Mouse (Mus musculus): Measurements from ENCODE around the gene Ccnk. TPM values are rescaled to one million over a fixed set of nuclear protein-coding genes. Genes with fewer than 3 reads are reported as not detected.

The Ccnk gene
- total RNA-seq, 2 experiments from 2014 or later, result 29.2 to 31.1 TPM

DNA sequence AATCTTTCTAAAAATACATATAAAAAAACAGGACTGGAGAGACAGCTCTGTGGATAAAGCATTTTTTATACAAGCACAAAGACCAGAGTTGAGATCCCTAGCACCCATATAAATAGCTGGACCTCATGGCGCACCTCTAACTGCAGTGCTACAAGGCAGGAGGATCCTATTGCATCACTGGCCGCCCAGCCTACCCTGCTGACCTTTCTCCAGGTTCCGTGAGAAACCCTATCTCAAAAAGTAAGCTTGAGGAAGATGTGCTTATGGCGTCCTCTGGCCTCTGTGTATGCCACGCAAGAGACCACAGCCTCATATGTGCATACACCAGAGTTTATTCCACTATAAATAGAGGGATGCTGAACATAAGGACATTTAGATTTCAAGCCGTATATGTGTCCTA is 2.3 kb downstream of the Ccnk start:
- DNase-seq (ENCODE audit: low spot score in 2 of 2), result no peak

DNA sequence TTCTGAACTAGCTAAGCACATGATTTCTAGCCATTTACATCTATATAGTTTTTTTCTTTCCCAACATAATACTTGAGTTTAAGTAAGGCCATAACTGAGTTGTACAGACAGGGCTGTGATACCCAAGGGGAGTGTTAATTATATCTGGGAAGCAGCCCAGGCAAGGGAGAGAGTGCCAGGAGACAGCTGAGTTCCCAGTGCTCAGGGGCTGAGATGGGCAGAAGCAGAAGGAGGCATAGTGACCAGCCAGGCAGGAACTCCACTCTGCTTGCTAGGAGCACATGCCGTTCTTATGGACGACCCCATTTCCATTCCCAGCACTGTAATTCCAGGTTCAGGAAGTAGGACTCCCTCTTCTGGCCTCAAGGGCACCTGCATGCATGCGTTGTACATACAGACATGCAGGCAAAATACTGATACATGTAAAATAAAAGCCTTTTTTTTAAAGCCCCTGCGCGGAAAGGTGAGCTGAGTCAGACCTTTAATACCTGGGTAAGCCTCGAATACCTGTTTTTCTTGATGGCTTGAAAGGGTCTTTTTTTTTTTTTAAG is 8.2 kb downstream of the Ccnk start:
- no peak for DNase-seq (ENCODE audit: low spot score in 2 of 2)

DNA sequence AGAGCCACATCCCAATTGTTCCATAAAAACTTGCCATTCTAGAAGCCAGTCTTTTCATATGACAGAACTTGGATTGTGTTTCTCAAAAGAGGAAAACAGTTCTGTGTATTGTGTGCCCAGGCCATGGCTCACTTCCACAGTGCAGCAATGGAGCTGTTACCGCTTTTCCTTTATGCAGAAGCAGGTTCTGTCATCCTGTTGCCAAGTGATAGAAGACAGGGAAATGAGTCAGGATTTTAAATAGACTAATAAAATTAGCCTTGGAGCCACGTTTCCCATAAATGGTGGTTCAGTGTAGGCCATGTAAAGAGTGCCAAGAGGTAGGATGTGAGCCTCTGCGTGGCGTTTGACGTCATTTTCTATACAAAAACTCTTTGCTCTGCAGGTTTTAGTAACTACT is 14.5 kb downstream of the Ccnk start:
- no peak for DNase-seq (ENCODE audit: low spot score in 2 of 2)

DNA sequence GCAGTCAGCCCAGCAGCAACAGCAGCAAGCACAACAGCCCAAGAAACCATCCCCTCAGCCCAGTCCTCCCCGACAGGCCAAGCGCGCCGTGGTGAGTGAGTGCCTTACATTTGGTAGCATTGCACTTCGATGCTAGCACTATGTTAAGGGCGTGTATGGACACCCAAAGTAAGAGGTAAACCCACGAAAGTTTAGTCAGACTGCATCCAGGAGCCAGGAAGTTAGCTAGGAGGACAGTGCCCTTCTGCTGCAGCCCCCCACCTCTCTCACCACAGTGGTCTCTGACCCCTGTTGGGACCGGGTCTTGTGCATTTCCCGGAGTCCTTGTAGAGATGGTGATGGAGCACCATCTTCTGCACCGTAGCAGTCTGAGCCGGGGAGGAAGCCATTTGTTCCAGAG is 16.4 kb downstream of the Ccnk start:
- DNase-seq (ENCODE audit: low spot score in 2 of 2), result no peak

DNA sequence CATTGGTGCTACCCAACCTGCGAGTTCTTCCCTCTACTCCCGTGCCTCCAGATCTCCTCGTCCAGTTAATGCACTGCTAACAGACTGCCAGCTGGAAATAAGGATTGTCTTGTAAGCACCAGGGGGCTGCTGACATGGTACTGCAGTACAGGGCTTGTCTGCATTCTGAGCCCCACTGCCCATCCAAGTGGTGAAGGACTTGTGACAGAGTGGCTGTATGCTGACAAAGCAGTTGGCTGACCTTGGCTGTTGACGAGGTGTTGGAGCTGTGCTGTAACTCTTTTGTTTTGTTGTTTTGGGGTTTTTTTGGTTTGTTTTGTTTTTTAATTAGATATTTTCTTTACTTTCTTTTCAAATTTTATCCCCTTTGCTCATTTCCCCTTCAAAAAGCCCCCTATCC is 19.1 kb downstream of the Ccnk start:
- DNase-seq (ENCODE audit: low spot score in 2 of 2), result no peak

DNA sequence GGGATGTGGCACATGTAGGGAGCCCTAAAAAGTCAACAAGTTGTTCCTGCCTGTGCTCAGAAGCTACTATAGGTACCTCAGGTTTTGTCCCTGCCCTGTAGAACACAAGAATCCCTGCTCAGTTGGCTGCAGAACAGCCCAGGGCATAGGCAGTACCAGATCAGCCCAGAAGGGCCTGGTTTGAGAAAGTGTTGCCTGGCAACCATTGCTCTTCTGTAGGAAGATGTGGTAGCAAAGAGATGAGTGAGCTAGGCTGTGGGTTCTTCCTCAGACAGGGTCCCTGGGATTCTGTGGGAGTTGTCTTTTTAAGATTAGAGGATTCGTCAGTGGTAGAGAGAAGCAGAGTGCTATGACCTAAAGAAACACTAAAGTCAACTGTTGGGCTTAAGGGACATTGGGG is 20.7 kb downstream of the Ccnk start:
- DNase-seq (ENCODE audit: low spot score in 2 of 2), result no peak

DNA sequence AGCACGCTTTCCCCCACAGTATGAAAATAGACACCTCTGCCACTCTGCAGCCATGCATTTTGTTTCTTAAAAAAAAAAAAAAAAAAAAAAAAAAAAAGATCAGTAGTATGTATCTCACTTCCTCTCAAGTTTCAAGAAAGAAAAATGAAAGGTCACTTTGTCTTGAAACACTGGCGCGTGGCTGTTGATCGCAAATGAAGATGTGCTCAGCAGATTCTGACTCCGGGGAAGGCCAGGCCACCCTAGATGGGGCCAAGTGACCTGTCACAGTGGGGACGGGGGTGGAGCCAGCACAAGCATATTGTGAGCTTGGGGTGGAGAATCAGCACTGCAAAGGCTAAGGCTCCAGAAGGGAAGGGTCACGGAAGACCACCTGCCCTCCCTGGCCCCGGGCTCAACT is 24.5 kb downstream of the Ccnk start:
- DNase-seq (ENCODE audit: low spot score in 2 of 2), result no peak

DNA sequence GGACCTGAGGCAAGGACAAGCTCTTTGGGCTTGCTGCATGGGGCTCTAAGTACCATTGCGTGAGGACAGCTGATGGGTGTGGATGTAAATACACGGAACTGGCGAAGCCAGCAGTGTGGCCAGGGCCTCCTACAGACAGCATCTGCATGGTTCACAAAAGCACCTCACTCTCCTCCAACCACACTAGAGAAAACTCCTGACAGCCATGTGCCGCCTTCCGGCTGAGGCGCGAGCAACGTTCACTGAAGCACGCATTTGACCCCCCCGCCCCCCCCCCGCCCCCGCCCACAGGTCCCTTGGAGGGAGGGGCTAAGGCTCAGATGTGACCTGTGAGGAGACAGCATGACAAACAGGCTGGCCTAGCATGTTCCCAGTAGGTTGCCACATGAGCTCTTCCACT is 25.6 kb downstream of the Ccnk start:
- no peak for DNase-seq (ENCODE audit: low spot score in 2 of 2)

DNA sequence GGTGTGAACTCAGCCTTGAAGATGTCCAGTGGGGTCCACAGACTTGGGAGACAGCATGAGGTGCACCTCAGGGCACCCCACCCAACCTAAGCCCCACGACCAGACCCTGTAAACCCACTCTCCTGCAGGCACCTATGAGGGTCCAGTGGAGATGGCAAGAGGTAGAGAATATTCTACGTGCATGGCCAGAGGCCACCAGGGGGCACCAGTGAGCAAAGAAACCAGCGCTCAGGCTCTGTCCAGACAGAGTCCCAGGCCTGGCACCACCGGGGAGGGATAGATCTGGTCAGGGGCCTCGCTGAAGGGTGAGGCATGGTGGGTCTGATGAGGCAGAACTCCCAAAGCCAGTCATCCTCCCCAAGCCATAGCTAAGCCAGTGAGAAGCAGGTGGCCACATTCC is 27.3 kb downstream of the Ccnk start:
- peak; percentile 80 to 86 for DNase-seq (ENCODE audit: low spot score in 2 of 2)

DNA sequence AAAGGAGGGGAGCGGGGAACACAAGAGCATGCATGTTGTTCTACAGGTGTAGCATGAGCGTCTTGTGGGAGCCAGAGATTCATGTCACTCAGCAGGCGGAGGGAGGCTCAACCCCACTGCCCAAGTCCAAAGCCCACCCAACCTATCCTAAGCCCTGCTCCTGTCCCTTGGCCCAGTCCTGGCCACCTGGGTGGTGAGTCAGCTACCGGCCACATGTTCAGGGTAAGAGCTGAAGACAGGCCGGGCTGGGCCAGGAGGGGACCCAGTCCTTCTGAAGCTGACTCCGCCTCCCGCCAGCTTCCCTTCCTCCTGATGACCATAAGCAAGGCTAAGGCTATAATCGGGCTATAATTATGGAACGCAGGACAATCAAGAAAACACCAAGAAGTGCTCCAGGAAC is 28.8 kb downstream of the Ccnk start:
- DNase-seq (ENCODE audit: low spot score in 2 of 2), result no peak

DNA sequence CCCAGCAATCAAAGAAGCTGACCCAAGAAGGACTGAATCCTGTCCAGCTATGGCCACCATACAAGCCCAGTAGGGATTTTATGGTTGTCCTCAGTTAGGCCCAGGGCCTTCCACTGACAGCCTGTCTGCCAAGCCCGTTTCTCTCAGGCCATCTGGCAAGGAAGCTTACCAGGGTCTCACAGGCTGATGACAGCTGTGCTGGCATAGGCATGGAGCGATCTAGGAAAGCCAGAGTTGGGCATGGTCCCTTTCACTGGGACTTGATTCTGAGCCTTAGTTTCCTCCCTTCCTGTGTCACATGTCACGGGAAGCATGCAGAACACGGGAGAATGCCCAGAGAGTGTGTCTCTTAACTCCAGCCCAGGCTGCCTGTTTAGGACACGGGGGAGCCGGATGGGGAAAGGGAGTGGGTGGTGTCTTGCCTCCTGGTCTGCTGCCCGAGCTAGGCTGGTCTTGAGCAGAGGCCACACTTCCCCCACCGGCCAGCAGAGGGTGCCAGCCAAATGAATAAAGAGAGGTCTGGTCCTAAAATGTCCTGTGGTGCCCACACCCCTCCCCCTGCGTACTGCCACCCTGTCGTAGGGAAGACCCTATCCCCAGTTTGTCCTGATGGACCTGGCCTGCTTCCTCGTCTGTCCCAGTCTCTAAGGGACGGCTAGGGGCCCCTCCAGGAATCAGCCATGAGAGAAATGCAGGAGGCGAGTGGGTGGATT is 29.5 kb downstream of the Ccnk start:
- DNase-seq (ENCODE audit: low spot score in 2 of 2), result peak; percentile 67 to 73

DNA sequence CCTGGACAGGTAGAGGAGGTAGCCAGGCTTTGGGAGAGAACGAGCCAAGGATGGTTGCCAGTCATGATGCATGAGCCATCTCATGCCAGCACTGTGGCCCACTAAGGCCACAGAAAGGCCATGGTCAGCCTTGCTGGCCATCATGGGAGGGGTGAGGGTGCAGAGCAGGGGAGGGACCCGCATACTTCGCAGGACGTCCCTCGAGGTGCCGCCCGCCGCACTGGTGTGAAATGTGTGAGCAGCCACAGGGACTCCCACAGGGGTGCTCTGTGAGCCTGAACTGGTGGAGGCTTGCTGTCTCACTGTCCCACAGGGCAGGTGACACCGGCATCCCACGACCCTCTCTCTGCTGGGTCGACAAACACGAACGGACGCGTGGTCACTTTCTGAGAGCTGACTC is 31.2 kb downstream of the Ccnk start:
- DNase-seq (ENCODE audit: low spot score in 2 of 2), result no peak

DNA sequence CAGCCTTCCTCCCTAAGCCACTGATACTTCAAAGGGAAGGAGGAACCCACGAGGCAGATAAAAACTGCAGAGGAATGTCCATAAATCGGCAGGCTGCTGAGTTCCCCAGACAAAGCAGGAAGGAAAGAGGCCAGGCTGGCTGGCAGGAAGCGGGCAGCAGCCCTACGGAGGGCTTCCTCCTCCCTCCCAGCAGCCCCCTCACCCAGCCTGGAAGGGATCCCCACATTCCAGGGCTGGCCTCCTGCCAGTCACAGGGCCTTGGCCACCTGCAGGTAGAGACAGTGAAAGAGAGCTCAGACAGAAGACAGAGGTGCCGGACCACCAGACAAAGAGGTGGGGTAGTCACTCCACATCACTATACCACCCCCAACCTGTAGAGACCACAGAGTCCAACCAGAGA is 32.7 kb downstream of the Ccnk start:
- no peak for DNase-seq (ENCODE audit: low spot score in 2 of 2)

DNA sequence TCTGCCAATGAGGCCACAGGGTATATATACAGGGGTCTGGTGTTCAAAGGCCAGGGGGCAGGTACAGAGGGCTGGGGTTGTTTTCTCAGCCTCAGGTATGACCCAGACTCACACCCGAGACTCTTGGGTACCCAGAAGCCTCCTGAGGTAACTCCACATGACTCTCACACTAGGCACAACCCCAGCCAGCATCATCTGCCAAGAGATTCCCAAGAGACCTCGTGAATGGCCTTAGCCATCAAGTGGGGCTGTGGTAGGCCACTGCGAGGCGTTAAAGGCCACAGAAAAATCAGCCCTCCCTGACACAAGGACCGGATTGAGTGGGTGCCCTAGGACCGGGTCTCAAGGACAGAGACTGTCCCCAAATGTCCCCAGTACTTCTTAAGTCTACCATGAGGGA is 33.1 kb downstream of the Ccnk start:
- DNase-seq (ENCODE audit: low spot score in 2 of 2), result no peak

DNA sequence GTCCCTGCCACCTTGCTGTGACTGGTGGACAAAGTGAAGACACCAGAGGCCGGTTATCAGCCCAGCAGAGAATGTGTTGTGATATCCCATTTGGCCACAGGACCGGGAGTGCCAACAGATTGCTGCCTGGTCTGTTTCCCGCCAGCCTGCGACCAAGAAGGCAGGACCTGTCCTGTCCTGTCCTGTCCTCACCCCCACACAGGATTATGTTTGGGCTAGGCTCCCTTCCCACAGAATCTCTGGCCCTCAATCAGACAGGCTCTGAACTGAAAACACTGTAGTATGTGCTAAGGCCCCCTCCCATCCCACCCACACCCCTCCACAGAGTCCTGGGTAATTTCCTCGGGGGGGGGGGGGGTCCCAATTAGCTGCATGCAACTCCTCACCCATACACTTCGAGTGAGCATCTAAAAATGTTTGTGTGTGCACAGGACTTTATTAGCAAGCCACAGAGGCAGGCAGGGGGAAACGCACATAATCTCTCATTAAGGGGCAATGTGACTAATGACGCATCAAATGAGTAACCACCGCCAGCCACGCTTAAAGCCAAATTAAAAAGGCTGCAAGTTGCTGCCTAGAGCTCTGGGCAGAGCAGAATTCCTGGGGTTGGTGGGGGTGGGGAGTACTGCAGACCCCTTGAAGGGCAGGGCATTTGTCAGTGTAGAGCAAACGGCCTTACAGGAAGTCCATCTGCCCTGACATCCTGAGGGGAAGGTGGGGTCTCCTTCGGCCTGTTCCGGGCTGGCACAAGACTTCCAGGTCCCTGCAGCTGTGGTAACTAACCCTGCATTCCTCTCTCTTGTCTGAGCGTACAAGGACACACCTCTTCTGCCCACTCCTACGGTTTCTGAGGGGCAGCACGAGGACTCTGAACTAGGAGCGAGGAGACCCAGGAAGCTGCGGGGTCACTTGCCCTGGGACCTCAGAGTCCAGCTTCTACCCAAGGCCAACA is 34.0 kb downstream of the Ccnk start:
- DNase-seq (ENCODE audit: low spot score in 2 of 2), result no peak

DNA sequence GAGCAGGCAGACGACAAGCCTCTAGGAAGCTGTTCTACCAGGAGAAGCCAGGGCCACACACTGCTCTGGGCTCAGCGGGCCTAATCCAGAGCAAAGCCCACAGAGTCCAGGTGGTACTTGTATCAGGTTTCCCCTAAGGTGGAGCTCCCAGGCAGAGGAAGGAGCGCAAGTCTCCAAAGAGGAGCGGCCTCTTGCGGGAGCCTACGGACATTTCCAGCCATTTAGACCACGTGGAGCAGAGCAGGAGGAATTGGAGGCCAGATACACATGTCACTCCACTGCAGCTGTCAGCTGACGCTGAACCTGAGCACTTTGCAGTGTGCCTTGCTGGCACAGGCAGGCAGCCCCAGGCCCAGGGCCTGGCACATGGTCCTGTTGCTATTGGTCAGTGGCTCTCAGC is 35.7 kb downstream of the Ccnk start:
- no peak for DNase-seq (ENCODE audit: low spot score in 2 of 2)

DNA sequence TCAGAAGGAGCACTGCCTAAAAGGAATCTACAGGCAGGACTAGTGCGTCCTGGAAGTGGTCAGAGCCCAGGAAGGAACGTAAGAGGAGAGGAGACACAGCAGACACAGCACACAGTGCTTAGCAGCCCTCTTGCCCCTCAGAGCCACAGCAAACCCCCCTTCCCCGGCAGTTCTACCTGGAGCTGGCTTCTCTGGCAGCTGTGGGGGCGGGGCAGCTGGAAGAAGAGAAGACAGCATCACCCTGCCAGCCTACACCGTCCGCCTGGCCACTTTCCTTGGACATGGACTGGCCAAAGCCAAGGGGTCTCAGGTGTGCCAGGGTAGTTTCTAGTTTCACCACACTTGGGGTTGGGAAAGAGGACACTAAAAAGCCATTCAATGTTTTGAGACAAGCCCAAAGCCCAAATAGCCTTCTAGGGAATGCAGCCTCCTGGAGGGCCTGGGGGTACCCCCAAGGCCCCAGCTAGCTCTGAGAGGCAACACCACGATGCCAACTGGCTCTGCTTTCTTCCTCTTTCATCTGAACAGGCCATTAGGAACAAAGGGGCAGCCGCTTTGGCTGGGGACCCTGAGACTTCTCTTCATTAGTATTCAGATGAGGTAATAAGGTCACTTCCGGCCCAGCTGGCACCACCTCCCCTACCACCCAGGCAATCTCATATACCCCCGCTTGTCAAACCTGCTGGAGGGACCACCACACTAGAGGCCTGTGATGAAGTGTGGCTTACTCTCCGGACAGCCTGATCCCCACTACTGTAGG is 37.4 kb downstream of the Ccnk start:
- no peak for DNase-seq (ENCODE audit: low spot score in 2 of 2)

DNA sequence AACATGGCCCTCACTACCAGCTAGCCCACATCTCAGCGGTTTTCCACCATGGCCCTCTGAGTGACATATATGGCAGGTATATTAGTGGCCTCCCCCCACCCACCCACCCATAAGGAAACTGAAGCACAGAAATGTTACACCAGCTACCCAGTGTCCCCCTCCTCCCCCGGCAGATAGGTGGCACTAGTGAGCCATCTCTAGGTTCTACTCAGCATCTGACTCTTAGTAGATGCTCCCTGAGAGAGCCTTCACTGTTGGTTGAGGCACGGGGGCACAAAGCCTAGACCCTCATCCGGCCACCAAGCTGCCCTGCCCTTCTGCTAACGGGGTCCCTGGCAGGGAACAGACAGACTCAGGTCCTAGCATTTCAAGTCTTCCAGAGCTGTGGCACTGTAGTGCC is 38.2 kb downstream of the Ccnk start:
- DNase-seq (ENCODE audit: low spot score in 2 of 2), result peak; percentile 59 to 68

DNA sequence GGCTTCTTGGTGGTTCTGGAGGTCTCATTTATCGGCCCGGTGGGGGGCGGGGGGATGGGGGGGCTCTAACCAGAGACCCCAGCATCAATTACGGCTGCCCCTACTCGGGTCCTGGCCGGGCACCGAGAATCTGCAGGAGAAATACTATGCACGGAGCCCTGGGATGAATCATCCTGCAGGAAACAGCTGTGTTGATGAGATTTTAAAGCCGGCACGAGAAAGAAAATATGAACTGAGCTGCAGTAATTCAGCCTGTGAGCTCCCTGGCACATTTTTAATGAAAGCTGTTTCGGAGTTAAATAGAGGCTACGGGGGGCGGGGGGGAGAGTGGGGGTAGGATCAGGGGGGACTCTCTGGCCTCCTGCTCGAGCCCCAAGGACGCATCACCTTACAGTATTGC is 39.8 kb downstream of the Ccnk start:
- DNase-seq (ENCODE audit: low spot score in 2 of 2), result no peak

DNA sequence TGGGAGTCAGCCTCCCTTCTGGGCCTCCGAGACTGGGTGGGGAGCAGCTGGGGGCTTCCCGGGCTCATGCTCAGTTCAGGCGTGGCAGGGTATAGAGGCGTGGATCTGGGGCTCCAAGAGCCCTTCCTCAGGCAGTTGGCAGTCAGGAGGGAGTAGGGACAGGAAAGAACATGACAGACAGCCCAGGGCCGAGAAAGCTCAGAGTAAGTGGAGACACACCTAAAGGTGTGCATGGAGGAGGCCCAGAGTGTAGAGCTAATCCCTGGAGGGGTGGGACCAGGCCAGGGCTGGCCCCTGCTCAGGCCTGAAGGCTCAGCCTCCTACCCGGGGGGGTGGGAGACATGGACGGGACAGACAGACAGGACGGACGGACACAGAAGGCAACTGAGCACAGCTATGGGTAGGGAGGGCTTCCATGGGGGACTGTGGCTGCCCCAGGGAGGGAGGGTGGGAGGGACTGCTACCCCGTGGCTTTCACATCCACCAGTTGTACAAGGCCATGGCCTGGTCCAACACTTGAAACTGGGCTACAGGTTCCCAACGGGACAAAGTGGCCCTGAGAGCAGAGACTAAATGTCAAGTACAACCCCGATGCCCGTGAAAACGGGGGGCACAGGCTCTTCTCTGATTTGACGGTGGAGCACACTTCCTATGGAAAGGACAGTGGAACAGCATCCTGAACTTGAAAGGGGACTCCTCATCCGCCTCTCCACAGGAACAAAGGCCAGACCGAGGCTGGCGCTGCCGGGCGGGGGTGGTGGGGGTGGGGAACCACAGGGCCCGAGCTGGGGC is 40.6 kb downstream of the Ccnk start:
- DNase-seq (ENCODE audit: low spot score in 2 of 2), result no peak

DNA sequence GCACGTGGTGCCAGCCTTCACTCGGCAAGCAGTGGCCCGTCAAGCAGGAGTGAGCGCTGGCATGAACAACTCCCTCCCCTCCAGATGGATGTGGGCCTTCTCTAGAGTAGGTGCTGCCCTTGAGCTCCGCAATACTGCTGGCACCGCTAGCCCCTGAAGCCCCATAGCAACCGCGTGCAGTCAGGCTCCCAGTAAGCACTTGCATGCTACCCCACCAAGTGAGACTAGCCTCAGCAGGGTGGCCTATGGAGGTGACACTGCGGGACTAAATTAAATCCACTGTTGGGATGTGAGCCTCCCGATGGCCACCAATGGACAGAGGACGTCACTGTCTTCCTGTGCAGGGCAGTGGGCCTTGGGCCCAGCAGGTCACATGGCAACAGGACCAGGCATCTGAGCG is 41.2 kb downstream of the Ccnk start:
- DNase-seq (ENCODE audit: low spot score in 2 of 2), result no peak
